17 mouse cellular contexts compared by ENCODE assay signal in genomic region chr11:67811535-67811934, GRCm38 (mm10). TPM values are rescaled to one million over a fixed set of nuclear protein-coding genes. Genes with fewer than 3 reads are reported as not detected.
A peak's percentile ranks its signal among the peaks of the same experiment; 100 is the strongest.
DNase-seq lines count a peak whose midpoint lies in the region; ATAC-seq and TF ChIP-seq lines count a peak whose summit lies in the region.
"Had no signal": no experiment of that assay in that cellular context is flagged by ENCODE, and none has a peak within 500 bp of the region (broad histone marks: within the 10 kb centered on the region; RNA-seq: fewer than 3 reads in every experiment).

No protein-coding gene starts in this region.

- H3K4me3 ChIP-seq in lung, postnatal 0 days (ENCODE audit: low read depth, low read length): no peak overlapping the region
- H3K4me3 ChIP-seq in lung, adult 2 months (replicated peaks; ENCODE audit: extremely low read depth, low read depth, low read length): no peak overlapping the region
- H3K4me3 ChIP-seq in midbrain, embryonic 11.5 days (ENCODE audit: low read depth, low read length): no peak overlapping the region
- H3K4me3 ChIP-seq: embryonic facial prominence, embryonic 13.5 days; heart, embryonic 12.5 days; liver, embryonic 15.5 days; midbrain, embryonic 15.5 days had no signal

- H3K9ac ChIP-seq in lung, postnatal 0 days (replicated peaks; ENCODE audit: low read depth): no peak overlapping the region
- no peak overlapping the region for H3K9ac ChIP-seq in midbrain, embryonic 11.5 days (ENCODE audit: low read length)
- H3K9ac ChIP-seq: embryonic facial prominence, embryonic 13.5 days; forebrain, postnatal 0 days; heart, embryonic 12.5 days; liver, embryonic 15.5 days; midbrain, embryonic 15.5 days had no signal

- WGBS in lung, postnatal 0 days: 73% methylated on average over 6 of the region's 6 CpGs
- WGBS in lung, adult 2 months: 63% methylated on average over 6 of the region's 6 CpGs
- WGBS in midbrain, embryonic 11.5 days: 77% methylated on average over 6 of the region's 6 CpGs

- TF ChIP-seq CTCF in lung, postnatal 0 days (IDR thresholded peaks at IDR 0.05): peak; percentile 38
- no peak for TF ChIP-seq CTCF in lung, adult 2 months (IDR thresholded peaks at IDR 0.05; ENCODE audit: insufficient read depth, low read length)

- ATAC-seq in lung, postnatal 0 days: no peak
- ATAC-seq in granulocyte monocyte progenitor cell, adult 5-6 weeks (replicated peaks; ENCODE audit: poor library complexity, severe bottlenecking): peak; percentile 14; the same call in 1 of the 2 replicates
- ATAC-seq in midbrain, embryonic 11.5 days (ENCODE audit: low FRiP score): no peak
- ATAC-seq: hindbrain, embryonic 16.5 days; midbrain, embryonic 15.5 days had no signal

- intact Hi-C loops in heart, postnatal 25 days (cut with DNase I): no loop called here

- H3K36me3 ChIP-seq in lung, postnatal 0 days (ENCODE audit: insufficient read depth, low read length): no peaks in the 10 kb centered on the region
- no peaks in the 10 kb centered on the region for H3K36me3 ChIP-seq in midbrain, embryonic 11.5 days (ENCODE audit: control insufficient read depth, insufficient read depth, low read length)
- H3K36me3 ChIP-seq: embryonic facial prominence, embryonic 13.5 days; heart, embryonic 12.5 days; liver, embryonic 15.5 days; midbrain, embryonic 15.5 days had no signal

- TF ChIP-seq EP300 in lung, postnatal 0 days (IDR thresholded peaks at IDR 0.05): no peak

- peak; percentile 12 to 43 for DNase-seq in adrenal gland, adult (ENCODE audit: inconsistent age in 2 of 2, low spot score in 1 of 2)
- no peak for DNase-seq in adrenal gland, postnatal 4 days (ENCODE audit: low spot score in 2 of 2)
- peak; percentile 57 for DNase-seq in heart, postnatal 4 days
- no peak for DNase-seq in heart, postnatal 25 days (ENCODE audit: low spot score)
- no peak for DNase-seq in lung, postnatal 0 days (ENCODE audit: low spot score)
- no peak for DNase-seq in lung, adult 2 months
- DNase-seq in midbrain, embryonic 11.5 days (ENCODE audit: low spot score, missing footprints): no peak
- DNase-seq: forebrain, postnatal 0 days; layer of hippocampus, postnatal 36 days had no signal

- H3K4me1 ChIP-seq in lung, postnatal 0 days (ENCODE audit: insufficient read depth, low read depth, low read length): no peaks in the 10 kb centered on the region
- no peaks in the 10 kb centered on the region for H3K4me1 ChIP-seq in lung, adult 2 months (ENCODE audit: control insufficient read depth, insufficient read depth, low read length)
- no peaks in the 10 kb centered on the region for H3K4me1 ChIP-seq in midbrain, embryonic 11.5 days (ENCODE audit: control insufficient read depth, insufficient read depth, low read length)
- H3K4me1 ChIP-seq: embryonic facial prominence, embryonic 13.5 days; liver, embryonic 15.5 days; midbrain, embryonic 15.5 days had no signal

- H3K9me3 ChIP-seq in lung, postnatal 0 days (ENCODE audit: low read length): no peaks in the 10 kb centered on the region
- no peaks in the 10 kb centered on the region for H3K9me3 ChIP-seq in midbrain, embryonic 11.5 days (ENCODE audit: control insufficient read depth, low read length)
- H3K9me3 ChIP-seq: embryonic facial prominence, embryonic 13.5 days; heart, embryonic 12.5 days; liver, embryonic 15.5 days; midbrain, embryonic 15.5 days had no signal

- TF ChIP-seq POLR2A in lung, adult 2 months (IDR thresholded peaks at IDR 0.05; ENCODE audit: borderline replicate concordance, extremely low read depth, low read depth, low read length): no peak

- no peaks in the 10 kb centered on the region for H3K27me3 ChIP-seq in lung, postnatal 0 days (replicated peaks; ENCODE audit: insufficient read depth, low read length)
- no peaks in the 10 kb centered on the region for H3K27me3 ChIP-seq in midbrain, embryonic 11.5 days (ENCODE audit: control insufficient read depth, insufficient read depth, low read length)
- H3K27me3 ChIP-seq: embryonic facial prominence, embryonic 13.5 days; liver, embryonic 15.5 days; midbrain, embryonic 15.5 days had no signal

- no peak overlapping the region for H3K27ac ChIP-seq in lung, postnatal 0 days (ENCODE audit: low read length)
- H3K27ac ChIP-seq in midbrain, embryonic 11.5 days (ENCODE audit: low read depth, low read length): no peak overlapping the region
- H3K27ac ChIP-seq: embryonic facial prominence, embryonic 13.5 days; liver, embryonic 15.5 days; midbrain, embryonic 15.5 days had no signal

- H3K4me2 ChIP-seq in lung, postnatal 0 days (replicated peaks; ENCODE audit: low read depth, low read length): no peak overlapping the region
- no peak overlapping the region for H3K4me2 ChIP-seq in midbrain, embryonic 11.5 days
- H3K4me2 ChIP-seq: embryonic facial prominence, embryonic 13.5 days; heart, embryonic 12.5 days; liver, embryonic 15.5 days; midbrain, embryonic 15.5 days had no signal

RNA-seq across cellular contexts. Expression of gene Dhrs7c, which starts 13.5 kb away (rescaled TPM):
- 1 to 10 TPM; 3.1 to 7.8 TPM for total RNA-seq in adrenal gland, postnatal 4 days (2021)
- total RNA-seq in heart, postnatal 4 days (2021): 100 to 1,000 TPM; 130 to 156 TPM
- 100 to 1,000 TPM; 244 to 248 TPM for total RNA-seq in heart, postnatal 25 days (2021)
- 0.45 and 0.66 TPM in 2 replicates for polyA plus RNA-seq in lung, postnatal 0 days (2015; fragmentation: Nextera tagmentation; extraction: Ambion mirVana)
- polyA plus RNA-seq in lung, adult 2 months (2012; rRNA removed): 2.5 and 7.9 TPM in 2 replicates
- total RNA-seq in granulocyte monocyte progenitor cell, adult 5-6 weeks (2014; fragmentation: Nextera tagmentation): 1.7 and 4.7 TPM in 2 replicates
- total RNA-seq in granulocyte monocyte progenitor cell, adult 5-6 weeks (2017): not detected in 2 replicates
- polyA plus RNA-seq in midbrain, embryonic 11.5 days (2014; fragmentation: Nextera tagmentation; extraction: Ambion mirVana): not detected in 2 replicates
- total RNA-seq: layer of hippocampus, postnatal 36 days; neutrophil, adult 5-6 weeks had no signal
- polyA plus RNA-seq: hindbrain, embryonic 16.5 days; midbrain, embryonic 15.5 days had no signal

RNA-seq across cellular contexts. Expression of gene Gsg1l2, which starts 37.1 kb away (rescaled TPM):
- total RNA-seq in adrenal gland, postnatal 4 days (2021): not detected
- total RNA-seq in heart, postnatal 4 days (2021): not detected
- total RNA-seq in heart, postnatal 25 days (2021): not detected
- polyA plus RNA-seq in lung, postnatal 0 days (2015; fragmentation: Nextera tagmentation; extraction: Ambion mirVana): not detected in 2 replicates
- not detected in 2 replicates for polyA plus RNA-seq in lung, adult 2 months (2012; rRNA removed)
- total RNA-seq in granulocyte monocyte progenitor cell, adult 5-6 weeks (2014; fragmentation: Nextera tagmentation): not detected in 2 replicates
- total RNA-seq in granulocyte monocyte progenitor cell, adult 5-6 weeks (2017): not detected in 2 replicates
- polyA plus RNA-seq in midbrain, embryonic 11.5 days (2014; fragmentation: Nextera tagmentation; extraction: Ambion mirVana): not detected in 2 replicates
- total RNA-seq: forebrain, postnatal 0 days; layer of hippocampus, postnatal 36 days; neutrophil, adult 5-6 weeks had no signal
- polyA plus RNA-seq: embryonic facial prominence, embryonic 13.5 days; forebrain, postnatal 0 days; heart, embryonic 12.5 days; liver, embryonic 15.5 days; midbrain, embryonic 15.5 days; thymus, postnatal 0 days had no signal

RNA-seq across cellular contexts. Expression of gene Glp2r, which starts 40.6 kb away (rescaled TPM):
- under 1 TPM in 1 of 2 experiments, not detected in 1; 0.06 TPM for total RNA-seq in adrenal gland, postnatal 4 days (2021)
- total RNA-seq in heart, postnatal 4 days (2021): not detected
- total RNA-seq in heart, postnatal 25 days (2021): not detected
- 0.06 TPM in 1 of 2 replicates, not detected in the other for polyA plus RNA-seq in lung, postnatal 0 days (2015; fragmentation: Nextera tagmentation; extraction: Ambion mirVana)
- not detected in 2 replicates for polyA plus RNA-seq in lung, adult 2 months (2012; rRNA removed)
- total RNA-seq in granulocyte monocyte progenitor cell, adult 5-6 weeks (2014; fragmentation: Nextera tagmentation): not detected in 2 replicates
- total RNA-seq in granulocyte monocyte progenitor cell, adult 5-6 weeks (2017): not detected in 2 replicates
- polyA plus RNA-seq in midbrain, embryonic 11.5 days (2014; fragmentation: Nextera tagmentation; extraction: Ambion mirVana): not detected in 2 replicates
- total RNA-seq: neutrophil, adult 5-6 weeks had no signal
- polyA plus RNA-seq: embryonic facial prominence, embryonic 13.5 days; heart, embryonic 12.5 days had no signal

Comparison
In these comparisons a context has a peak if more than half of its experiments do, and no peak if none do; other contexts are left out.
1. DNase-seq: peak in adrenal gland, adult (2 of 2) and heart, postnatal 4 days (single experiment); none in adrenal gland, postnatal 4 days (0 of 2), heart, postnatal 25 days (single experiment), lung, postnatal 0 days (single experiment), lung, adult 2 months (single experiment) and midbrain, embryonic 11.5 days (single experiment).
2. RNA of gene Dhrs7c, which starts 13.5 kb away (total RNA-seq): 244 to 248 TPM in heart, postnatal 25 days and 130 to 156 TPM in heart, postnatal 4 days; 3.1 to 7.8 TPM in adrenal gland, postnatal 4 days and 1.7 to 4.7 TPM in granulocyte monocyte progenitor cell, adult 5-6 weeks; every median in the first group is over 10 times any median in the second.